Mouse (Mus musculus): ENCODE results near the gene Slc7a6. TPM values are rescaled to one million over a fixed set of nuclear protein-coding genes. Genes with fewer than 3 reads are reported as not detected.

Slc7a6 gene
- total RNA-seq (2014; fragmentation: Nextera tagmentation): 2.6 and 4.2 TPM in 2 replicates
- total RNA-seq (2017): 5.1 and 6.7 TPM in 2 replicates

GRCm38 (mm10) chr8:106168356-106169016 lies at the start of gene Slc7a6:
TSS of gene Slc7a6 (plus strand) at chr8:106168857.
- peak; percentile 68 for ATAC-seq (replicated peaks; ENCODE audit: low FRiP score, low TSS enrichment, poor library complexity, severe bottlenecking)

GRCm38 (mm10) chr8:106123443-106123842 lies 45.2 kb upstream of the Slc7a6 start:
- ATAC-seq (replicated peaks; ENCODE audit: low FRiP score, low TSS enrichment, poor library complexity, severe bottlenecking): no peak

GRCm38 (mm10) chr8:106126055-106126454 lies 42.6 kb upstream of the Slc7a6 start:
- ATAC-seq (replicated peaks; ENCODE audit: low FRiP score, low TSS enrichment, poor library complexity, severe bottlenecking): no peak

- peak; percentile 26; the same call in 1 of the 2 replicates for ATAC-seq (replicated peaks; ENCODE audit: low FRiP score, low TSS enrichment, poor library complexity, severe bottlenecking)
These were observed 41.6 kb upstream of the Slc7a6 start for GRCm38 (mm10) chr8:106127054-106127453.

GRCm38 (mm10) chr8:106127882-106128410 lies 40.7 kb upstream of the Slc7a6 start:
- ATAC-seq (replicated peaks; ENCODE audit: low FRiP score, low TSS enrichment, poor library complexity, severe bottlenecking): no peak

GRCm38 (mm10) chr8:106129232-106129930 lies 39.3 kb upstream of the Slc7a6 start:
- no peak for ATAC-seq (replicated peaks; ENCODE audit: low FRiP score, low TSS enrichment, poor library complexity, severe bottlenecking)

- no peak for ATAC-seq (replicated peaks; ENCODE audit: low FRiP score, low TSS enrichment, poor library complexity, severe bottlenecking)
These were observed 38.7 kb upstream of the Slc7a6 start for GRCm38 (mm10) chr8:106129997-106130396.

GRCm38 (mm10) chr8:106130505-106130904 lies 38.2 kb upstream of the Slc7a6 start:
- no peak for ATAC-seq (replicated peaks; ENCODE audit: low FRiP score, low TSS enrichment, poor library complexity, severe bottlenecking)

GRCm38 (mm10) chr8:106131021-106131420 lies 37.6 kb upstream of the Slc7a6 start:
- ATAC-seq (replicated peaks; ENCODE audit: low FRiP score, low TSS enrichment, poor library complexity, severe bottlenecking): no peak

- peak; percentile 62 for ATAC-seq (replicated peaks; ENCODE audit: low FRiP score, low TSS enrichment, poor library complexity, severe bottlenecking)
These were observed 37.0 kb upstream of the Slc7a6 start for GRCm38 (mm10) chr8:106131488-106132222.

- ATAC-seq (replicated peaks; ENCODE audit: low FRiP score, low TSS enrichment, poor library complexity, severe bottlenecking): no peak
These were observed 36.3 kb upstream of the Slc7a6 start for GRCm38 (mm10) chr8:106132356-106132755.

GRCm38 (mm10) chr8:106133526-106133925 lies 35.1 kb upstream of the Slc7a6 start:
- ATAC-seq (replicated peaks; ENCODE audit: low FRiP score, low TSS enrichment, poor library complexity, severe bottlenecking): no peak

- ATAC-seq (replicated peaks; ENCODE audit: low FRiP score, low TSS enrichment, poor library complexity, severe bottlenecking): no peak
These were observed 34.7 kb upstream of the Slc7a6 start for GRCm38 (mm10) chr8:106133946-106134345.

GRCm38 (mm10) chr8:106134751-106135571 lies 33.7 kb upstream of the Slc7a6 start:
- no peak for ATAC-seq (replicated peaks; ENCODE audit: low FRiP score, low TSS enrichment, poor library complexity, severe bottlenecking)

- ATAC-seq (replicated peaks; ENCODE audit: low FRiP score, low TSS enrichment, poor library complexity, severe bottlenecking): no peak
These were observed 33.0 kb upstream of the Slc7a6 start for GRCm38 (mm10) chr8:106135672-106136071.

GRCm38 (mm10) chr8:106136156-106137130 lies 32.2 kb upstream of the Slc7a6 start, which contains the start of gene Esrp2:
TSS of gene Esrp2 (minus strand) at chr8:106136974.
- ATAC-seq (replicated peaks; ENCODE audit: low FRiP score, low TSS enrichment, poor library complexity, severe bottlenecking): no peak

GRCm38 (mm10) chr8:106137218-106137905 lies 31.3 kb upstream of the Slc7a6 start:
- ATAC-seq (replicated peaks; ENCODE audit: low FRiP score, low TSS enrichment, poor library complexity, severe bottlenecking): no peak

All from megakaryocyte-erythroid progenitor cell, adult 5-6 weeks (primary cell).